Mouse (Mus musculus): ENCODE data around the gene Ubac2. TPM values are rescaled to one million over a fixed set of nuclear protein-coding genes. Genes with fewer than 3 reads are reported as not detected.
A peak's percentile ranks its signal among the peaks of the same experiment; 100 is the strongest.
"Not testable (repeated sequence)": the region's sequence is repeated elsewhere in the genome, so short reads cannot be mapped to it uniquely, and the experiment has no call there.

Gene Ubac2
- polyA plus RNA-seq, 1 experiment from 2014 or later, result 43.8 TPM

- not testable (repeated sequence) for H3K4me2 ChIP-seq; H3K4me1 ChIP-seq (replicated peaks; ENCODE audit: control insufficient read depth, insufficient read depth, low read length); H3K27ac ChIP-seq (ENCODE audit: low read depth, low read length); H3K4me3 ChIP-seq (ENCODE audit: low read depth, low read length); H3K9ac ChIP-seq (ENCODE audit: low read depth, low read length); H3K36me3 ChIP-seq (ENCODE audit: control insufficient read depth, insufficient read depth, low read length); H3K9me3 ChIP-seq (ENCODE audit: control insufficient read depth, low read length); DNase-seq (ENCODE audit: low spot score); H3K27me3 ChIP-seq (replicated peaks; ENCODE audit: control insufficient read depth, insufficient read depth, low read length)
- 9% methylated on average over 2 of the region's 2 CpGs for WGBS
- ATAC-seq (replicated peaks; ENCODE audit: low FRiP score), result peak; percentile 61; the same call in 1 of the 2 replicates
These were observed 13.3 kb upstream of the Ubac2 start for GRCm38 (mm10) chr14:121865162-121865561.

- Histone ChIP-seq H3K27ac (ENCODE audit: low read depth, low read length) (no peak overlapping the region), H3K27me3 (replicated peaks; ENCODE audit: control insufficient read depth, insufficient read depth, low read length) (no peaks in the 10 kb centered on the region), H3K4me2 (no peak overlapping the region), H3K9me3 (ENCODE audit: control insufficient read depth, low read length) (no peaks in the 10 kb centered on the region), H3K4me1 (replicated peaks; ENCODE audit: control insufficient read depth, insufficient read depth, low read length) (no peaks in the 10 kb centered on the region), H3K36me3 (ENCODE audit: control insufficient read depth, insufficient read depth, low read length) (no peaks in the 10 kb centered on the region), H3K4me3 (ENCODE audit: low read depth, low read length) (no peak overlapping the region), H3K9ac (ENCODE audit: low read depth, low read length) (no peak overlapping the region)
- 81% methylated on average over 3 of the region's 3 CpGs for WGBS
- DNase-seq (ENCODE audit: low spot score) (no peak), ATAC-seq (replicated peaks; ENCODE audit: low FRiP score) (no peak)
These were observed 11.8 kb upstream of the Ubac2 start for GRCm38 (mm10) chr14:121866574-121866973.

- Histone ChIP-seq H3K36me3 (ENCODE audit: control insufficient read depth, insufficient read depth, low read length) (no peaks in the 10 kb centered on the region), H3K4me2 (no peak overlapping the region), H3K27me3 (replicated peaks; ENCODE audit: control insufficient read depth, insufficient read depth, low read length) (no peaks in the 10 kb centered on the region), H3K4me1 (replicated peaks; ENCODE audit: control insufficient read depth, insufficient read depth, low read length) (no peaks in the 10 kb centered on the region), H3K9ac (ENCODE audit: low read depth, low read length) (no peak overlapping the region), H3K4me3 (ENCODE audit: low read depth, low read length) (no peak overlapping the region), H3K9me3 (ENCODE audit: control insufficient read depth, low read length) (no peaks in the 10 kb centered on the region), H3K27ac (ENCODE audit: low read depth, low read length) (no peak overlapping the region)
- 82% methylated on average over 1 of the region's 1 CpGs for WGBS
- no peak for DNase-seq (ENCODE audit: low spot score)
- ATAC-seq (replicated peaks; ENCODE audit: low FRiP score), result no peak
These were observed 9.3 kb upstream of the Ubac2 start for GRCm38 (mm10) chr14:121869111-121869510.

GRCm38 (mm10) chr14:121872760-121873159, 5.7 kb upstream of the Ubac2 start:
- Histone ChIP-seq H3K36me3 (ENCODE audit: control insufficient read depth, insufficient read depth, low read length) (no peaks in the 10 kb centered on the region), H3K4me3 (ENCODE audit: low read depth, low read length) (no peak overlapping the region), H3K27ac (ENCODE audit: low read depth, low read length) (no peak overlapping the region), H3K4me1 (replicated peaks; ENCODE audit: control insufficient read depth, insufficient read depth, low read length) (no peaks in the 10 kb centered on the region), H3K4me2 (no peak overlapping the region), H3K27me3 (replicated peaks; ENCODE audit: control insufficient read depth, insufficient read depth, low read length) (no peaks in the 10 kb centered on the region), H3K9ac (ENCODE audit: low read depth, low read length) (no peak overlapping the region), H3K9me3 (ENCODE audit: control insufficient read depth, low read length) (no peaks in the 10 kb centered on the region)
- no peak for ATAC-seq (replicated peaks; ENCODE audit: low FRiP score)
- WGBS, result 85% methylated on average over 1 of the region's 1 CpGs
- DNase-seq (ENCODE audit: low spot score), result no peak

- no peak overlapping the region for H3K27ac ChIP-seq (ENCODE audit: low read depth, low read length)
These were observed 5.2 kb upstream of the Ubac2 start for GRCm38 (mm10) chr14:121873172-121873571.

GRCm38 (mm10) chr14:121873646-121874045, 4.8 kb upstream of the Ubac2 start:
- WGBS, result 72% methylated on average over 4 of the region's 4 CpGs
- ATAC-seq (replicated peaks; ENCODE audit: low FRiP score) (no peak), DNase-seq (ENCODE audit: low spot score) (no peak)
- Histone ChIP-seq H3K9ac (ENCODE audit: low read depth, low read length) (no peak overlapping the region), H3K4me2 (no peak overlapping the region), H3K36me3 (ENCODE audit: control insufficient read depth, insufficient read depth, low read length) (no peaks in the 10 kb centered on the region), H3K27ac (ENCODE audit: low read depth, low read length) (no peak overlapping the region), H3K27me3 (replicated peaks; ENCODE audit: control insufficient read depth, insufficient read depth, low read length) (no peaks in the 10 kb centered on the region), H3K9me3 (ENCODE audit: control insufficient read depth, low read length) (no peaks in the 10 kb centered on the region), H3K4me3 (ENCODE audit: low read depth, low read length) (no peak overlapping the region), H3K4me1 (replicated peaks; ENCODE audit: control insufficient read depth, insufficient read depth, low read length) (no peaks in the 10 kb centered on the region)

More at GRCm38 (mm10) chr14:121873172-121873571, 5.2 kb upstream of the Ubac2 start:
- Histone ChIP-seq H3K36me3 (ENCODE audit: control insufficient read depth, insufficient read depth, low read length) (no peaks in the 10 kb centered on the region), H3K4me3 (ENCODE audit: low read depth, low read length) (no peak overlapping the region), H3K9ac (ENCODE audit: low read depth, low read length) (no peak overlapping the region), H3K4me1 (replicated peaks; ENCODE audit: control insufficient read depth, insufficient read depth, low read length) (no peaks in the 10 kb centered on the region), H3K9me3 (ENCODE audit: control insufficient read depth, low read length) (no peaks in the 10 kb centered on the region), H3K27me3 (replicated peaks; ENCODE audit: control insufficient read depth, insufficient read depth, low read length) (no peaks in the 10 kb centered on the region), H3K4me2 (no peak overlapping the region)
- no peak for DNase-seq (ENCODE audit: low spot score)
- no peak for ATAC-seq (replicated peaks; ENCODE audit: low FRiP score)
- 80% methylated on average over 2 of the region's 2 CpGs for WGBS

GRCm38 (mm10) chr14:121876190-121876589, 2.2 kb upstream of the Ubac2 start:
- H3K4me2 ChIP-seq; H3K4me3 ChIP-seq (ENCODE audit: low read depth, low read length); ATAC-seq (replicated peaks; ENCODE audit: low FRiP score); H3K4me1 ChIP-seq (replicated peaks; ENCODE audit: control insufficient read depth, insufficient read depth, low read length); H3K9ac ChIP-seq (ENCODE audit: low read depth, low read length); DNase-seq (ENCODE audit: low spot score); H3K27me3 ChIP-seq (replicated peaks; ENCODE audit: control insufficient read depth, insufficient read depth, low read length); H3K9me3 ChIP-seq (ENCODE audit: control insufficient read depth, low read length); H3K27ac ChIP-seq (ENCODE audit: low read depth, low read length); H3K36me3 ChIP-seq (ENCODE audit: control insufficient read depth, insufficient read depth, low read length): not testable (repeated sequence)
- 63% methylated on average over 2 of the region's 2 CpGs for WGBS

GRCm38 (mm10) chr14:121876860-121877259, 1.6 kb upstream of the Ubac2 start:
- Histone ChIP-seq H3K4me2 (no peak overlapping the region), H3K27me3 (replicated peaks; ENCODE audit: control insufficient read depth, insufficient read depth, low read length) (no peaks in the 10 kb centered on the region), H3K27ac (ENCODE audit: low read depth, low read length) (no peak overlapping the region), H3K4me3 (ENCODE audit: low read depth, low read length) (no peak overlapping the region), H3K36me3 (ENCODE audit: control insufficient read depth, insufficient read depth, low read length) (no peaks in the 10 kb centered on the region), H3K4me1 (replicated peaks; ENCODE audit: control insufficient read depth, insufficient read depth, low read length) (no peaks in the 10 kb centered on the region; the same call in 1 of the 2 replicates), H3K9ac (ENCODE audit: low read depth, low read length) (no peak overlapping the region), H3K9me3 (ENCODE audit: control insufficient read depth, low read length) (no peaks in the 10 kb centered on the region)
- no peak for DNase-seq (ENCODE audit: low spot score)
- 86% methylated on average over 2 of the region's 2 CpGs for WGBS
- ATAC-seq (replicated peaks; ENCODE audit: low FRiP score), result no peak

GRCm38 (mm10) chr14:121877640-121878039, 780 bp upstream of the Ubac2 start:
- Histone ChIP-seq H3K4me2 (peak overlapping the region; percentile 96), H3K27me3 (replicated peaks; ENCODE audit: control insufficient read depth, insufficient read depth, low read length) (no peaks in the 10 kb centered on the region), H3K27ac (ENCODE audit: low read depth, low read length) (peak overlapping the region; percentile 95), H3K4me1 (replicated peaks; ENCODE audit: control insufficient read depth, insufficient read depth, low read length) (no peaks in the 10 kb centered on the region; the same call in 1 of the 2 replicates), H3K4me3 (ENCODE audit: low read depth, low read length) (peak overlapping the region; percentile 95), H3K9ac (ENCODE audit: low read depth, low read length) (peak overlapping the region; percentile 93), H3K36me3 (ENCODE audit: control insufficient read depth, insufficient read depth, low read length) (no peaks in the 10 kb centered on the region), H3K9me3 (ENCODE audit: control insufficient read depth, low read length) (no peaks in the 10 kb centered on the region)
- no peak for DNase-seq (ENCODE audit: low spot score)
- 26% methylated on average over 8 of the region's 8 CpGs for WGBS
- no peak for ATAC-seq (replicated peaks; ENCODE audit: low FRiP score)

Measured in liver, embryonic 11.5 days (tissue).